Mouse (Mus musculus): Measurements from ENCODE around the gene Prkab1. TPM values are rescaled to one million over a fixed set of nuclear protein-coding genes. Genes with fewer than 3 reads are reported as not detected.

The Prkab1 gene
- polyA plus RNA-seq, 1 experiment, result 102 TPM

GRCm38 (mm10) chr5:116009091-116009851, 15.0 kb downstream of the Prkab1 start:
- no peak for TF ChIP-seq POLR2A (IDR thresholded peaks at IDR 0.05; ENCODE audit: control insufficient read depth, extremely low read depth, insufficient read depth, low read length, poor library complexity)
- no peak for TF ChIP-seq CTCF (IDR thresholded peaks at IDR 0.05; ENCODE audit: borderline replicate concordance, control insufficient read depth, extremely low read depth, insufficient read depth, low read length, poor library complexity)
- H3K27me3 ChIP-seq (ENCODE audit: control insufficient read depth, insufficient read depth, low read length), result no peaks in the 10 kb centered on the region; the same call in 1 of the 2 replicates
- H3K4me3 ChIP-seq (ENCODE audit: control insufficient read depth, insufficient read depth, low read length), result no peak overlapping the region
- no peaks in the 10 kb centered on the region for H3K4me1 ChIP-seq (replicated peaks; ENCODE audit: control insufficient read depth, insufficient read depth, low read length)
- no peak overlapping the region for H3K27ac ChIP-seq (ENCODE audit: control insufficient read depth, insufficient read depth, low read length)
- DNase-seq, result no peak
- WGBS, result 94% methylated on average over 15 of the region's 15 CpGs
- peaks cover 9% of the 10 kb centered on the region for H3K36me3 ChIP-seq (ENCODE audit: control insufficient read depth, insufficient read depth, low read length)

DNA sequence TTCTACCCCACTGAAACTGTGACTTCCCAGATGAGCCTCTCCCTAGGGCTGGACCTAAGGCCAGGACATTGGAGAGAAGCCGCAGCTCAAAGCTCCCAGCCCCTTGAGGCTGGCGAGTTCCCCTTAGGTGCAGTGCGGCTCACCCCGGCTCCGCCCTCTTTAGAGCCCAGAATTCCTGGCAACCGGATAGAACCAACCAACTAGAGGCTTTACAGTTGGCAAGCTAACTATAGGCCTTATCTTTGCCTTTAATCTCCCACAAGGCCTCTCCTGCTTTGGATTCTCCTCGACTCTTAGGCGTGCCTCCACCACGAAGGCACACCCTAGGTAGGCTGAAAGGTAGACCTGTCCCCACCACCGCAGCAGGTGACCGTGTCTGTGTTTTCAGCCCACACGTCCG, 16.6 kb downstream of the Prkab1 start:
- Histone ChIP-seq H3K4me1 (replicated peaks; ENCODE audit: control insufficient read depth, insufficient read depth, low read length) (no peaks in the 10 kb centered on the region), H3K27ac (ENCODE audit: control insufficient read depth, insufficient read depth, low read length) (no peak overlapping the region), H3K4me3 (ENCODE audit: control insufficient read depth, insufficient read depth, low read length) (no peak overlapping the region), H3K36me3 (ENCODE audit: control insufficient read depth, insufficient read depth, low read length) (no peaks in the 10 kb centered on the region), H3K27me3 (ENCODE audit: control insufficient read depth, insufficient read depth, low read length) (no peaks in the 10 kb centered on the region; the same call in 1 of the 2 replicates)
- no peak for DNase-seq
- no peak for TF ChIP-seq CTCF (IDR thresholded peaks at IDR 0.05; ENCODE audit: borderline replicate concordance, control insufficient read depth, extremely low read depth, insufficient read depth, low read length, poor library complexity)
- TF ChIP-seq POLR2A (IDR thresholded peaks at IDR 0.05; ENCODE audit: control insufficient read depth, extremely low read depth, insufficient read depth, low read length, poor library complexity), result no peak
- 95% methylated on average over 13 of the region's 13 CpGs for WGBS

- H3K4me3 ChIP-seq (ENCODE audit: control insufficient read depth, insufficient read depth, low read length), result no peak overlapping the region
- no peaks in the 10 kb centered on the region for H3K27me3 ChIP-seq (ENCODE audit: control insufficient read depth, insufficient read depth, low read length)
- no peak for DNase-seq
- TF ChIP-seq POLR2A (IDR thresholded peaks at IDR 0.05; ENCODE audit: control insufficient read depth, extremely low read depth, insufficient read depth, low read length, poor library complexity) (no peak), CTCF (IDR thresholded peaks at IDR 0.05; ENCODE audit: borderline replicate concordance, control insufficient read depth, extremely low read depth, insufficient read depth, low read length, poor library complexity) (no peak)
- no peak overlapping the region for H3K27ac ChIP-seq (ENCODE audit: control insufficient read depth, insufficient read depth, low read length)
- 89% methylated on average over 22 of the region's 22 CpGs for WGBS
- no peaks in the 10 kb centered on the region for H3K4me1 ChIP-seq (replicated peaks; ENCODE audit: control insufficient read depth, insufficient read depth, low read length)
- no peaks in the 10 kb centered on the region for H3K36me3 ChIP-seq (ENCODE audit: control insufficient read depth, insufficient read depth, low read length)
Observed at GRCm38 (mm10) chr5:116006324-116007099, 17.8 kb downstream of the Prkab1 start.

DNA sequence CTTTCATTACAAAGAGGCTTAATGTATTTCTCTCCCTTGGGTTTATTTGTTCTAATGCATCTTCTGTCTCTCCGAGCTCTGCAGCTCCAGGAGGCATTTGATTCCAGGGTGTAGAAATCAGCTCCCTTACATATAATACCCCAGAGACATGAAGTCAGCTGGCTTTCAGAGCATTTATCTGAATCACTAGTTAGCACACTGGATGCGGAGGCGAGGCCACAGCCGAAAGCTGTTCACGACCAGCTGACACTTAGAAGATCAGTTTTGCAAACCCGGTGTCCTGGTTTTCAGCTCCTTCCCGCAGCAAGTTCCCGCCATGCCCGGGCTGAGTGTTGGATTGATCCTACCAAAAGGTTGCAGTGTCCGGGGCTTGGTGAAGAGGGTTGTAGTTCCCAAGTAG, 20.0 kb downstream of the Prkab1 start:
- H3K27ac ChIP-seq (ENCODE audit: control insufficient read depth, insufficient read depth, low read length), result no peak overlapping the region
- 97% methylated on average over 10 of the region's 10 CpGs for WGBS
- no peaks in the 10 kb centered on the region for H3K36me3 ChIP-seq (ENCODE audit: control insufficient read depth, insufficient read depth, low read length)

GRCm38 (mm10) chr5:116003825-116004224, 20.5 kb downstream of the Prkab1 start:
- no peak for TF ChIP-seq CTCF (IDR thresholded peaks at IDR 0.05; ENCODE audit: borderline replicate concordance, control insufficient read depth, extremely low read depth, insufficient read depth, low read length, poor library complexity)
- TF ChIP-seq POLR2A (IDR thresholded peaks at IDR 0.05; ENCODE audit: control insufficient read depth, extremely low read depth, insufficient read depth, low read length, poor library complexity), result no peak
- H3K4me3 ChIP-seq (ENCODE audit: control insufficient read depth, insufficient read depth, low read length), result no peak overlapping the region
- no peak for DNase-seq
- H3K4me1 ChIP-seq (replicated peaks; ENCODE audit: control insufficient read depth, insufficient read depth, low read length), result no peaks in the 10 kb centered on the region
- no peaks in the 10 kb centered on the region for H3K27me3 ChIP-seq (ENCODE audit: control insufficient read depth, insufficient read depth, low read length)
- no peak overlapping the region for H3K27ac ChIP-seq (ENCODE audit: control insufficient read depth, insufficient read depth, low read length)
- WGBS, result 90% methylated on average over 13 of the region's 13 CpGs
- no peaks in the 10 kb centered on the region for H3K36me3 ChIP-seq (ENCODE audit: control insufficient read depth, insufficient read depth, low read length)

More for the DNA sequence above, 20.0 kb downstream of the Prkab1 start:
- no peak for DNase-seq
- Histone ChIP-seq H3K27me3 (ENCODE audit: control insufficient read depth, insufficient read depth, low read length) (no peaks in the 10 kb centered on the region), H3K4me1 (replicated peaks; ENCODE audit: control insufficient read depth, insufficient read depth, low read length) (no peaks in the 10 kb centered on the region), H3K4me3 (ENCODE audit: control insufficient read depth, insufficient read depth, low read length) (no peak overlapping the region)
- TF ChIP-seq POLR2A (IDR thresholded peaks at IDR 0.05; ENCODE audit: control insufficient read depth, extremely low read depth, insufficient read depth, low read length, poor library complexity), result no peak
- no peak for TF ChIP-seq CTCF (IDR thresholded peaks at IDR 0.05; ENCODE audit: borderline replicate concordance, control insufficient read depth, extremely low read depth, insufficient read depth, low read length, poor library complexity)

GRCm38 (mm10) chr5:116003154-116003553, 21.2 kb downstream of the Prkab1 start:
- H3K36me3 ChIP-seq (ENCODE audit: control insufficient read depth, insufficient read depth, low read length), result no peaks in the 10 kb centered on the region
- no peak for DNase-seq
- H3K27ac ChIP-seq (ENCODE audit: control insufficient read depth, insufficient read depth, low read length), result no peak overlapping the region
- no peaks in the 10 kb centered on the region for H3K27me3 ChIP-seq (ENCODE audit: control insufficient read depth, insufficient read depth, low read length)
- no peak overlapping the region for H3K4me3 ChIP-seq (ENCODE audit: control insufficient read depth, insufficient read depth, low read length)
- TF ChIP-seq CTCF (IDR thresholded peaks at IDR 0.05; ENCODE audit: borderline replicate concordance, control insufficient read depth, extremely low read depth, insufficient read depth, low read length, poor library complexity) (no peak), POLR2A (IDR thresholded peaks at IDR 0.05; ENCODE audit: control insufficient read depth, extremely low read depth, insufficient read depth, low read length, poor library complexity) (no peak)
- WGBS, result 90% methylated on average over 8 of the region's 8 CpGs
- H3K4me1 ChIP-seq (replicated peaks; ENCODE audit: control insufficient read depth, insufficient read depth, low read length), result no peaks in the 10 kb centered on the region

Measured in thymus, adult 2 months (tissue).